Mouse (Mus musculus) ES-Bruce4 (cell line): ENCODE data around the gene Ccl25.

Experiments
- CTCF ChIP-seq: IDR thresholded peaks from one replicate; pipeline ENCODE4 v1.8.1; 2011; ENCODE audit warnings: low read depth, low read length
- POLR2A ChIP-seq: IDR thresholded peaks from one replicate; pipeline ENCODE4 v1.8.1; 2011; ENCODE audit warnings: low read length; ENCODE audit not compliant: insufficient read depth

DNA sequence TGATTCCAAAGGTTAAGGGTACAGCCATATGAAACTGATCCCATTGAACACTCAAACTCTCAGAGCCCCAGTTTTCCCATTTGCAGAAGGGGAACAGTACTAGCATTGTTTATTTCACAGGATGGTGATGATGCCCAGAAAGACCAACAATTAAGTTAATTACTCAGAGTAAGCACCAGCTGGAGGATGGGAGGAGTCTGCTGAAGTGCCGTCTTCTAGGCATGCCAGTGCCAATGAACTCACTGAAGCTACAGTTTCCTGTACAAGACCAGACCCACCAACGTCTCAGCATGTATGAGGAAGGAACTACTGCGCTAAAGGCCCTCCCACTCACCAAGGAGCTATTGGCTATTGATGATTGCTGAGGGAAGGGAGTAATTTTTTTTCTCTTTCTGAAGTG lies 34.4 kb downstream of the Ccl25 start:
- TF ChIP-seq CTCF (no peak), POLR2A (no peak)
